Mouse (Mus musculus) stomach, embryonic 15.5 days (tissue): ENCODE results near the gene Scml4. TPM values are rescaled to one million over a fixed set of nuclear protein-coding genes. Genes with fewer than 3 reads are reported as not detected.

Source experiments
- ATAC-seq: fragments of 200-750 bp; cut with Nextera tagmentation; 2 replicates; pipeline ENCODE4 v1.8.0; 2017; ENCODE audit warnings: low read depth, moderate number of reproducible peaks, moderate TSS enrichment; ENCODE audit not compliant: insufficient read depth, low FRiP score
- H3K27ac ChIP-seq: fragments of 300-500 bp; sonication (generic); 2 replicates; pipeline ENCODE4 v1.5.1; 2015; ENCODE audit warnings: mild to moderate bottlenecking, inconsistent platforms
- H3K27me3 ChIP-seq: fragments of 300-500 bp; sonication (generic); replicated peaks from 2 replicates; pipeline ENCODE4 v1.6.1; 2015; ENCODE audit warnings: inconsistent platforms
- H3K36me3 ChIP-seq: fragments of 300-500 bp; sonication (generic); 2 replicates; pipeline ENCODE4 v1.6.1; 2015; ENCODE audit warnings: inconsistent platforms
- H3K4me1 ChIP-seq: fragments of 300-500 bp; sonication (generic); 2 replicates; pipeline ENCODE4 v1.6.1; 2015; ENCODE audit warnings: inconsistent platforms
- H3K4me2 ChIP-seq: fragments of 300-500 bp; sonication (generic); 2 replicates; pipeline ENCODE4 v1.6.1; 2015; ENCODE audit warnings: mild to moderate bottlenecking, inconsistent platforms
- H3K4me3 ChIP-seq: fragments of 300-500 bp; sonication (generic); replicated peaks from 2 replicates; pipeline ENCODE4 v1.5.1; 2015; ENCODE audit warnings: inconsistent platforms
- H3K9ac ChIP-seq: fragments of 300-500 bp; sonication (generic); 2 replicates; pipeline ENCODE4 v1.6.1; 2015; ENCODE audit warnings: inconsistent platforms
- H3K9me3 ChIP-seq: fragments of 300-500 bp; sonication (generic); 2 replicates; pipeline ENCODE4 v1.6.1; 2016; ENCODE audit warnings: inconsistent platforms
- WGBS: fragments of 180-500 bp; shearing (Covaris S2); methylation state at CpG from one replicate; pipeline ENCODE4 v1.1.7; 2015; 5-methylcytosine and 5-hydroxymethylcytosine counted together
- polyA plus RNA-seq: library from polyadenylated mRNA; unstranded; fragments of >200 nt; fragmentation: Nextera tagmentation; extraction: Ambion mirVana; gene quantifications from 2 replicates; pipeline ENCODE4 v1.2.1, GENCODE M21; 2015

The Scml4 gene
- 11.6 and 15.6 TPM in 2 replicates for polyA plus RNA-seq

- Histone ChIP-seq H3K4me2 (peak within 1 kb of the TSS; percentile 34), H3K9me3 (no peaks in the 10 kb centered on the region), H3K36me3 (no peaks in the 10 kb centered on the region), H3K27me3 (no peaks in the 10 kb centered on the region), H3K27ac (no peak within 1 kb of the TSS), H3K4me3 (0 out of 2 replicates have a peak within 1 kb of the TSS, but pooled peaks have one; percentile 1), H3K9ac (no peak within 1 kb of the TSS), H3K4me1 (0 out of 2 replicates have a peak, but pooled peaks cover 6% of the 10 kb centered on the region)
- WGBS = 43% methylated on average over 17 of the region's 17 CpGs
- no peak; the same call in 1 of the 2 replicates for ATAC-seq
These were observed at the start of gene Scml4 for GRCm38 (mm10) chr10:42860159-42860911. Gene Scml4, plus strand, starts transcription at chr10:42860370.

- no peak overlapping the region for H3K4me2 ChIP-seq
- no peak overlapping the region for H3K27ac ChIP-seq
- H3K27me3 ChIP-seq = no peaks in the 10 kb centered on the region
- H3K9ac ChIP-seq = no peak overlapping the region
- no peak for ATAC-seq
- no peak overlapping the region for H3K4me3 ChIP-seq
- no peaks in the 10 kb centered on the region for H3K4me1 ChIP-seq
- H3K9me3 ChIP-seq = no peaks in the 10 kb centered on the region
- peaks cover 18% of the 10 kb centered on the region for H3K36me3 ChIP-seq
- 86% methylated on average over 6 of the region's 6 CpGs for WGBS
These were observed 34.2 kb upstream of the Scml4 start for GRCm38 (mm10) chr10:42825923-42826322.

GRCm38 (mm10) chr10:42827155-42827554, 33.0 kb upstream of the Scml4 start:
- Histone ChIP-seq H3K9ac (no peak overlapping the region), H3K36me3 (peaks cover 23% of the 10 kb centered on the region), H3K9me3 (no peaks in the 10 kb centered on the region), H3K4me2 (no peak overlapping the region), H3K4me1 (no peaks in the 10 kb centered on the region), H3K27ac (no peak overlapping the region), H3K4me3 (no peak overlapping the region), H3K27me3 (no peaks in the 10 kb centered on the region)
- ATAC-seq = no peak
- 88% methylated on average over 5 of the region's 5 CpGs for WGBS

GRCm38 (mm10) chr10:42830007-42830406, 30.2 kb upstream of the Scml4 start:
- H3K4me1 ChIP-seq = no peaks in the 10 kb centered on the region
- no peak overlapping the region for H3K4me2 ChIP-seq
- H3K4me3 ChIP-seq = no peak overlapping the region
- H3K36me3 ChIP-seq = peaks cover 21% of the 10 kb centered on the region; the same call in 1 of the 2 replicates
- ATAC-seq = no peak
- H3K9me3 ChIP-seq = no peaks in the 10 kb centered on the region
- 83% methylated on average over 2 of the region's 2 CpGs for WGBS
- H3K9ac ChIP-seq = no peak overlapping the region
- no peak overlapping the region for H3K27ac ChIP-seq
- H3K27me3 ChIP-seq = no peaks in the 10 kb centered on the region

GRCm38 (mm10) chr10:42830409-42830808, 29.8 kb upstream of the Scml4 start:
- Histone ChIP-seq H3K9me3 (no peaks in the 10 kb centered on the region), H3K27me3 (no peaks in the 10 kb centered on the region), H3K4me3 (no peak overlapping the region), H3K27ac (no peak overlapping the region), H3K4me2 (no peak overlapping the region), H3K9ac (no peak overlapping the region), H3K4me1 (no peaks in the 10 kb centered on the region), H3K36me3 (0 out of 2 replicates have a peak, but pooled peaks cover 21% of the 10 kb centered on the region)
- ATAC-seq = peak; percentile 43; the same call in 1 of the 2 replicates
- WGBS = 51% methylated on average over 6 of the region's 6 CpGs

- Histone ChIP-seq H3K9me3 (no peaks in the 10 kb centered on the region), H3K4me1 (no peaks in the 10 kb centered on the region), H3K36me3 (0 out of 2 replicates have a peak, but pooled peaks cover 21% of the 10 kb centered on the region), H3K4me3 (no peak overlapping the region), H3K27ac (no peak overlapping the region), H3K9ac (no peak overlapping the region), H3K4me2 (no peak overlapping the region), H3K27me3 (no peaks in the 10 kb centered on the region)
- 54% methylated on average over 4 of the region's 4 CpGs for WGBS
- no peak for ATAC-seq
These were observed 27.5 kb upstream of the Scml4 start for GRCm38 (mm10) chr10:42832677-42833076.

- Histone ChIP-seq H3K36me3 (0 out of 2 replicates have a peak, but pooled peaks cover 19% of the 10 kb centered on the region), H3K9me3 (no peaks in the 10 kb centered on the region), H3K9ac (no peak overlapping the region), H3K27me3 (no peaks in the 10 kb centered on the region), H3K4me3 (no peak overlapping the region), H3K27ac (no peak overlapping the region), H3K4me1 (no peaks in the 10 kb centered on the region), H3K4me2 (no peak overlapping the region)
- 84% methylated on average over 4 of the region's 4 CpGs for WGBS
- ATAC-seq = no peak
These were observed 26.1 kb upstream of the Scml4 start for GRCm38 (mm10) chr10:42833871-42834727.

- 81% methylated on average over 4 of the region's 4 CpGs for WGBS
- ATAC-seq = no peak
- Histone ChIP-seq H3K9ac (no peak overlapping the region), H3K4me3 (no peak overlapping the region), H3K4me1 (no peaks in the 10 kb centered on the region), H3K9me3 (no peaks in the 10 kb centered on the region), H3K27me3 (no peaks in the 10 kb centered on the region), H3K27ac (no peak overlapping the region), H3K36me3 (0 out of 2 replicates have a peak, but pooled peaks cover 10% of the 10 kb centered on the region), H3K4me2 (no peak overlapping the region)
These were observed 22.1 kb upstream of the Scml4 start for GRCm38 (mm10) chr10:42838106-42838505.

GRCm38 (mm10) chr10:42838736-42839135, 21.4 kb upstream of the Scml4 start:
- Histone ChIP-seq H3K36me3 (0 out of 2 replicates have a peak, but pooled peaks cover 6% of the 10 kb centered on the region), H3K9ac (no peak overlapping the region), H3K27me3 (no peaks in the 10 kb centered on the region), H3K4me2 (no peak overlapping the region), H3K9me3 (no peaks in the 10 kb centered on the region), H3K4me3 (no peak overlapping the region), H3K27ac (no peak overlapping the region), H3K4me1 (no peaks in the 10 kb centered on the region)
- ATAC-seq = no peak
- 87% methylated on average over 2 of the region's 2 CpGs for WGBS

- no peak for ATAC-seq
- WGBS = 95% methylated on average over 11 of the region's 11 CpGs
These were observed 20.1 kb upstream of the Scml4 start for GRCm38 (mm10) chr10:42840036-42840435.

GRCm38 (mm10) chr10:42841531-42842195, 18.5 kb upstream of the Scml4 start:
- H3K27ac ChIP-seq = no peak overlapping the region
- no peak overlapping the region for H3K9ac ChIP-seq
- H3K36me3 ChIP-seq = no peaks in the 10 kb centered on the region
- no peak overlapping the region for H3K4me2 ChIP-seq
- no peaks in the 10 kb centered on the region for H3K9me3 ChIP-seq
- H3K4me3 ChIP-seq = no peak overlapping the region
- no peaks in the 10 kb centered on the region for H3K27me3 ChIP-seq
- ATAC-seq = 0 out of 2 replicates have a peak, but pooled peaks have one; percentile 4
- 57% methylated on average over 16 of the region's 16 CpGs for WGBS
- no peaks in the 10 kb centered on the region for H3K4me1 ChIP-seq

More at GRCm38 (mm10) chr10:42840036-42840435, 20.1 kb upstream of the Scml4 start:
- Histone ChIP-seq H3K9me3 (no peaks in the 10 kb centered on the region), H3K27me3 (no peaks in the 10 kb centered on the region), H3K4me3 (no peak overlapping the region), H3K36me3 (no peaks in the 10 kb centered on the region), H3K27ac (no peak overlapping the region), H3K4me2 (no peak overlapping the region), H3K4me1 (no peaks in the 10 kb centered on the region), H3K9ac (no peak overlapping the region)
